Mouse (Mus musculus): ENCODE data around the gene Tapbp. TPM values are rescaled to one million over a fixed set of nuclear protein-coding genes. Genes with fewer than 3 reads are reported as not detected.

The Tapbp gene
- total RNA-seq, 2 experiments from 2014 or later = 47.6 to 51.0 TPM

- ATAC-seq (replicated peaks; ENCODE audit: poor library complexity) = no peak
These were observed 47.2 kb downstream of the Tapbp start for GRCm38 (mm10) chr17:33962876-33963275.

GRCm38 (mm10) chr17:33965082-33965845, 49.6 kb downstream of the Tapbp start:
- no peak for ATAC-seq (replicated peaks; ENCODE audit: poor library complexity)

GRCm38 (mm10) chr17:33965846-33966550, 50.3 kb downstream of the Tapbp start:
- ATAC-seq (replicated peaks; ENCODE audit: poor library complexity) = no peak

- ATAC-seq (replicated peaks; ENCODE audit: poor library complexity) = peak; percentile 96
These were observed 52.8 kb downstream of the Tapbp start for GRCm38 (mm10) chr17:33968489-33968888.

- ATAC-seq (replicated peaks; ENCODE audit: poor library complexity) = peak; percentile 53
These were observed 53.2 kb downstream of the Tapbp start for GRCm38 (mm10) chr17:33968927-33969326.

- no peak for ATAC-seq (replicated peaks; ENCODE audit: poor library complexity)
These were observed 53.7 kb downstream of the Tapbp start for GRCm38 (mm10) chr17:33969394-33969793.

- peak; percentile 59 for ATAC-seq (replicated peaks; ENCODE audit: poor library complexity)
These were observed 57.0 kb downstream of the Tapbp start for GRCm38 (mm10) chr17:33972691-33973090.

GRCm38 (mm10) chr17:33973572-33973971, 57.9 kb downstream of the Tapbp start:
- ATAC-seq (replicated peaks; ENCODE audit: poor library complexity) = no peak

- ATAC-seq (replicated peaks; ENCODE audit: poor library complexity) = no peak
These were observed 62.3 kb downstream of the Tapbp start for GRCm38 (mm10) chr17:33977861-33978557.

- peak; percentile 89 for ATAC-seq (replicated peaks; ENCODE audit: poor library complexity)
These were observed 62.9 kb downstream of the Tapbp start for GRCm38 (mm10) chr17:33978631-33979031.

Other genes starting within 250 kb of the Tapbp start
- gene Hnrnpm, start 229.0 kb upstream of the Tapbp start, total RNA-seq (2015) = 496 and 582 TPM in 2 replicates
- 298 and 344 TPM in 2 replicates for gene Hnrnpm, start 229.0 kb upstream of the Tapbp start, total RNA-seq (2017)
- 36.3 and 38.8 TPM in 2 replicates for gene March2, start 197.2 kb upstream of the Tapbp start, total RNA-seq (2015)
- gene March2, start 197.2 kb upstream of the Tapbp start, total RNA-seq (2017) = 22.8 and 31.4 TPM in 2 replicates
- 75.7 and 89.0 TPM in 2 replicates for gene Rab11b, start 155.4 kb upstream of the Tapbp start, total RNA-seq (2015)
- 24.4 and 30.6 TPM in 2 replicates for gene Rab11b, start 155.4 kb upstream of the Tapbp start, total RNA-seq (2017)
- 7.3 and 9.2 TPM in 2 replicates for gene Angptl4, start 134.1 kb upstream of the Tapbp start, total RNA-seq (2015)
- gene Angptl4, start 134.1 kb upstream of the Tapbp start, total RNA-seq (2017) = 8.4 and 9.7 TPM in 2 replicates
- 9.6 and 12.7 TPM in 2 replicates for gene Kank3, start 105.4 kb upstream of the Tapbp start, total RNA-seq (2015)
- gene Kank3, start 105.4 kb upstream of the Tapbp start, total RNA-seq (2017) = 5.7 and 9.7 TPM in 2 replicates
- gene Rps28, start 91.3 kb upstream of the Tapbp start, total RNA-seq (2015) = 1,132 and 1,209 TPM in 2 replicates
- 2,303 and 3,173 TPM in 2 replicates for gene Rps28, start 91.3 kb upstream of the Tapbp start, total RNA-seq (2017)
- 161 and 174 TPM in 2 replicates for gene Ndufa7, start 91.3 kb upstream of the Tapbp start, total RNA-seq (2015)
- 122 and 151 TPM in 2 replicates for gene Ndufa7, start 91.3 kb upstream of the Tapbp start, total RNA-seq (2017)
- 31.3 and 37.7 TPM in 2 replicates for gene Cd320, start 72.8 kb upstream of the Tapbp start, total RNA-seq (2015)
- gene Cd320, start 72.8 kb upstream of the Tapbp start, total RNA-seq (2017) = 18.8 and 31.9 TPM in 2 replicates
- 2.2 TPM in 1 of 2 replicates, not detected in the other for gene Gm7029, start 42.1 kb upstream of the Tapbp start, total RNA-seq (2015)
- gene Gm7029, start 42.1 kb upstream of the Tapbp start, total RNA-seq (2017) = not detected in 2 replicates
- 6.6 and 10.8 TPM in 2 replicates for gene Kifc1, start 25.2 kb upstream of the Tapbp start, total RNA-seq (2015)
- gene Kifc1, start 25.2 kb upstream of the Tapbp start, total RNA-seq (2017) = 28.6 and 30.3 TPM in 2 replicates
- gene Platr17, start 10.8 kb upstream of the Tapbp start, total RNA-seq (2015) = 0.17 and 0.37 TPM in 2 replicates
- 0.29 and 1.4 TPM in 2 replicates for gene Platr17, start 10.8 kb upstream of the Tapbp start, total RNA-seq (2017)
- 35.7 and 44.5 TPM in 2 replicates for gene Daxx, start 6.5 kb upstream of the Tapbp start, total RNA-seq (2015)
- 28.7 and 32.1 TPM in 2 replicates for gene Daxx, start 6.5 kb upstream of the Tapbp start, total RNA-seq (2017)
- gene Zbtb22, start within 50 bp of the Tapbp start, total RNA-seq (2015) = 10.0 and 11.5 TPM in 2 replicates
- 13.3 and 19.2 TPM in 2 replicates for gene Zbtb22, start within 50 bp of the Tapbp start, total RNA-seq (2017)
- gene Rgl2, start 13.6 kb downstream of the Tapbp start, total RNA-seq (2015) = 20.3 and 22.7 TPM in 2 replicates
- 37.9 and 47.9 TPM in 2 replicates for gene Rgl2, start 13.6 kb downstream of the Tapbp start, total RNA-seq (2017)
- gene Pfdn6, start 24.4 kb downstream of the Tapbp start, total RNA-seq (2015) = 124 and 132 TPM in 2 replicates
- 144 and 218 TPM in 2 replicates for gene Pfdn6, start 24.4 kb downstream of the Tapbp start, total RNA-seq (2017)
- 43.7 and 53.1 TPM in 2 replicates for gene Wdr46, start 24.8 kb downstream of the Tapbp start, total RNA-seq (2015)
- 64.4 and 65.4 TPM in 2 replicates for gene Wdr46, start 24.8 kb downstream of the Tapbp start, total RNA-seq (2017)
- 1.1 and 2.7 TPM in 2 replicates for gene B3galt4, start 35.6 kb downstream of the Tapbp start, total RNA-seq (2015)
- 5.8 and 7.6 TPM in 2 replicates for gene B3galt4, start 35.6 kb downstream of the Tapbp start, total RNA-seq (2017)
- 16.6 and 19.1 TPM in 2 replicates for gene Vps52, start 39.9 kb downstream of the Tapbp start, total RNA-seq (2015)
- 13.7 and 15.7 TPM in 2 replicates for gene Vps52, start 39.9 kb downstream of the Tapbp start, total RNA-seq (2017)
- gene Rps18, start 40.1 kb downstream of the Tapbp start, total RNA-seq (2015) = 3,964 and 4,103 TPM in 2 replicates
- 1,202 and 1,622 TPM in 2 replicates for gene Rps18, start 40.1 kb downstream of the Tapbp start, total RNA-seq (2017)
- 914 and 1,011 TPM in 2 replicates for gene H2-K1, start 84.4 kb downstream of the Tapbp start, total RNA-seq (2015)
- gene H2-K1, start 84.4 kb downstream of the Tapbp start, total RNA-seq (2017) = 697 and 748 TPM in 2 replicates
- 8.1 and 9.6 TPM in 2 replicates for gene Ring1, start 108.8 kb downstream of the Tapbp start, total RNA-seq (2015)
- 9.8 and 12.7 TPM in 2 replicates for gene Ring1, start 108.8 kb downstream of the Tapbp start, total RNA-seq (2017)
- gene H2-Ke6, start 112.2 kb downstream of the Tapbp start, total RNA-seq (2015) = 61.7 and 65.6 TPM in 2 replicates
- gene H2-Ke6, start 112.2 kb downstream of the Tapbp start, total RNA-seq (2017) = 36.6 and 46.5 TPM in 2 replicates
- gene Slc39a7, start 115.8 kb downstream of the Tapbp start, total RNA-seq (2015) = 6.2 and 9.5 TPM in 2 replicates
- gene Slc39a7, start 115.8 kb downstream of the Tapbp start, total RNA-seq (2017) = 101 and 107 TPM in 2 replicates
- 22.1 and 22.2 TPM in 2 replicates for gene Rxrb, start 115.9 kb downstream of the Tapbp start, total RNA-seq (2015)
- 34.2 and 42.6 TPM in 2 replicates for gene Rxrb, start 115.9 kb downstream of the Tapbp start, total RNA-seq (2017)
- gene Col11a2, start 123.5 kb downstream of the Tapbp start, total RNA-seq (2015) = 0.83 and 0.94 TPM in 2 replicates
- 1.9 and 3.1 TPM in 2 replicates for gene Col11a2, start 123.5 kb downstream of the Tapbp start, total RNA-seq (2017)
- 7.7 and 9.6 TPM in 2 replicates for gene H2-Oa, start 176.4 kb downstream of the Tapbp start, total RNA-seq (2015)
- gene H2-Oa, start 176.4 kb downstream of the Tapbp start, total RNA-seq (2017) = 2.7 TPM in 2 replicates
- 72.0 and 74.5 TPM in 2 replicates for gene H2-DMa, start 203.6 kb downstream of the Tapbp start, total RNA-seq (2015)
- gene H2-DMa, start 203.6 kb downstream of the Tapbp start, total RNA-seq (2017) = 56.5 and 61.1 TPM in 2 replicates
- gene Brd2, start 206.7 kb downstream of the Tapbp start, total RNA-seq (2015) = 269 and 306 TPM in 2 replicates
- 260 and 284 TPM in 2 replicates for gene Brd2, start 206.7 kb downstream of the Tapbp start, total RNA-seq (2017)
- gene H2-DMb2, start 227.4 kb downstream of the Tapbp start, total RNA-seq (2015) = 3.9 and 5.8 TPM in 2 replicates
- gene H2-DMb2, start 227.4 kb downstream of the Tapbp start, total RNA-seq (2017) = 6.7 and 8.5 TPM in 2 replicates
- gene H2-DMb1, start 237.2 kb downstream of the Tapbp start, total RNA-seq (2015) = 36.2 and 39.4 TPM in 2 replicates
- gene H2-DMb1, start 237.2 kb downstream of the Tapbp start, total RNA-seq (2017) = 47.0 and 60.3 TPM in 2 replicates